Mouse (Mus musculus) megakaryocyte, embryonic 14.5 days (primary cell): ENCODE results near the gene Polr1a. TPM values are rescaled to one million over a fixed set of nuclear protein-coding genes. Genes with fewer than 3 reads are reported as not detected.
"Not testable (repeated sequence)": the region's sequence is repeated elsewhere in the genome, so short reads cannot be mapped to it uniquely, and the experiment has no call there.

Experiments
- H3K27me3 ChIP-seq: replicated peaks from 2 replicates; pipeline ENCODE3; 2012; ENCODE audit warnings: inconsistent platforms
- H3K36me3 ChIP-seq: replicated peaks from 2 replicates; pipeline ENCODE3; 2012; ENCODE audit warnings: low read length, inconsistent platforms, mixed read lengths
- H3K4me1 ChIP-seq: 2 replicates; pipeline ENCODE4 v1.6.1; 2012; ENCODE audit warnings: inconsistent platforms
- H3K4me3 ChIP-seq: replicated peaks from 2 replicates; pipeline ENCODE3; 2012; ENCODE audit warnings: moderate library complexity, mild to moderate bottlenecking, inconsistent platforms
- H3K9me3 ChIP-seq: 2 replicates; pipeline ENCODE4 v1.6.1; 2012; ENCODE audit warnings: inconsistent platforms
- FLI1 ChIP-seq: IDR thresholded peaks from 2 replicates; pipeline ENCODE4 v1.6.1; 2012; ENCODE audit warnings: low read length, inconsistent platforms, mixed read lengths
- GATA1 ChIP-seq: IDR thresholded peaks from 3 replicates; pipeline ENCODE4 v1.6.1; 2012; ENCODE audit warnings: mixed read lengths, low read length, inconsistent platforms, borderline replicate concordance
- polyA plus RNA-seq: library from polyadenylated mRNA; stranded (reverse); fragments of >175 nt; gene quantifications from 2 replicates; pipeline ENCODE4 v1.2.3, GENCODE M21; 2012; ENCODE audit warnings: low replicate concordance; ENCODE audit not compliant: insufficient read depth

The Polr1a gene
- polyA plus RNA-seq, 1 experiment: 4.9 TPM

DNA sequence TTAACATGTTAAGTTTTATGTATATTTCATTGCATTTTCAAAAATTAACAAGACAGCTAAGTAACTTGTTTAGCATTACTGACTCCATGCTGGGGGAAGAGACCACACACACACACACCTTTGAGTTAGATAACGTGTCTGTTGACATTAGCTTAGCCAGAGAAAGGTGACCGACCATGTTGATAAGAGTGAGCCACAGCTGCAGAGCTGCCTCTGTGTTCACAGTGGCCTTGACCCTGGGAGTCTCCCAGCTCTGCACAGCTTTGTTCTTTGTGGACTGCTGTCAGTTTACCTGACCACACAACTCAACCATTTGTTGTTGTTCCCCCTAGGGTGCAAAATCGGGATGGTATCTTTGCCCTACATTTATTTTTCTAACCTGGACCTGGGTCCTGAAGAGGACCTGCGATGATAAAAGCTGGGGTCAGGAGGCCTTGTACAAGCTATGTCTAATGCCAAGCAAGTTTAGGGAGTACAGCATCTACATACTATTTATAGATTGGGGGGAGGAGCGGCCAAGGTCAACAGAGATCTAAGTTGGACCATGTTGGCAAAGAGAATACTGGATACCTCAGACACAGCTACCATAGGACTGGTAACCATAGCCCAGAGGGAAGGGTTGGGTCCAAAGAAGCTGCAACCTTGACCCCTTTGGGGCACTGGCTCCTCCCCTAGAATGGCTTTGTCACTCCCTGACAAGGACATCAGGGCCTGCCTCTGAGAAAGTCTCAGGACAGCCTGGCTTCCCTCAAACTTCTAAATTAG lies 3.0 kb downstream of the Polr1a start:
- Histone ChIP-seq H3K4me3 (no peak overlapping the region), H3K4me1 (peaks cover 33% of the 10 kb centered on the region)

DNA sequence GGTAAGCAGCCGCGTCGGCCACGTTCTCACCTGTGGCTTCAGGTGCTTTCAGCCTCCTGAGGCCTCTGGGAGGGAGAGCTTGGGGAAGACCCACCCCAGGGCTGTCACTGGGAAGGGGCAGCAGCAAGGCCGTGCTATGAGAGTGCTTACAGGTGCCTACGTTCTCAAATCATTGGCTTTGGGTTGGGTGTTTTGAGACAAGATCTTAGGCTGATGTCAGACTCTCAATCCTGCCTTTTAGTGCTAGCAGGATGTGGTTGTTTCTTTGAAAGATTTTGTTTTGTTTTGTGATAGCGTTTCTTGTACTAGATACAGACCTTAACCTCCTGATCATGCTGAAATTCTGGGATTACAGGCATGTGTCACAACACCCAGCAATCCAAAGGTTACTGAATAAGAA lies 11.9 kb downstream of the Polr1a start:
- Histone ChIP-seq H3K4me1 (no peaks in the 10 kb centered on the region), H3K4me3 (no peak overlapping the region), H3K27me3 (peaks cover 14% of the 10 kb centered on the region), H3K36me3 (peaks cover 92% of the 10 kb centered on the region), H3K9me3 (peaks cover 5% of the 10 kb centered on the region; the same call in 1 of the 2 replicates)
- TF ChIP-seq FLI1 (no peak), GATA1 (no peak)

More for the DNA sequence above, 3.0 kb downstream of the Polr1a start:
- Histone ChIP-seq H3K9me3 (no peaks in the 10 kb centered on the region), H3K36me3 (peaks cover 45% of the 10 kb centered on the region), H3K27me3 (no peaks in the 10 kb centered on the region)
- TF ChIP-seq FLI1 (no peak), GATA1 (no peak)

- not testable (repeated sequence) for H3K9me3 ChIP-seq, H3K4me3 ChIP-seq, H3K4me1 ChIP-seq
- H3K36me3 ChIP-seq: peaks cover 86% of the 10 kb centered on the region
- peak; percentile 75 for TF ChIP-seq FLI1
- H3K27me3 ChIP-seq: peaks cover 15% of the 10 kb centered on the region
These were observed 16.4 kb downstream of the Polr1a start for GRCm38 (mm10) chr6:71925233-71925632.

- Histone ChIP-seq H3K9me3 (peaks cover 5% of the 10 kb centered on the region; the same call in 1 of the 2 replicates), H3K4me3 (no peak overlapping the region), H3K4me1 (peaks cover 5% of the 10 kb centered on the region), H3K27me3 (peaks cover 12% of the 10 kb centered on the region), H3K36me3 (peaks cover 86% of the 10 kb centered on the region)
- TF ChIP-seq GATA1 (no peak), FLI1 (no peak)
These were observed 19.1 kb downstream of the Polr1a start for GRCm38 (mm10) chr6:71927911-71928310.

DNA sequence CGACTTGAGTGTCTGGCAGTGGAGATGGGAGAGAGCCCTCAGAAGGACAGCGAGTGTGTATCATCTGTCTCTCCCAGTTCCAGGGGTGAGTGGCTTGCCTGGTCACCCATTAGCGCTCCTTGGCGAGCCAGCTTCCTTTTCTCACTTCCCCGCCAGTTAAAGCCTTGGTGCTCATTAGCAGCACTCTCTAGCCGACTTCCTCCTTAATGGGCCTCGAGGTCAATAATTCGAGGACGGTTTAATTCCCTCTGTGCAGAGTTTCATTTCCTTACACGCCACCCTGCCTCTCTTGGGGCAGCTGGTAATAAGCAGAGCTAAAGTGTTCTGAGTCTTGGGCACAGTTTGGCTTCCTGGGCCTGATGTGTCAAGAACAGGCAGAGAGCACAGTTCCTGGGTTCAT lies 21.2 kb downstream of the Polr1a start:
- H3K9me3 ChIP-seq: peaks cover 4% of the 10 kb centered on the region; the same call in 1 of the 2 replicates
- H3K27me3 ChIP-seq: peaks cover 2% of the 10 kb centered on the region
- no peak overlapping the region for H3K4me3 ChIP-seq
- peaks cover 83% of the 10 kb centered on the region for H3K36me3 ChIP-seq
- H3K4me1 ChIP-seq: peaks cover 21% of the 10 kb centered on the region
- TF ChIP-seq GATA1 (no peak), FLI1 (no peak)

- H3K9me3 ChIP-seq: no peaks in the 10 kb centered on the region
- H3K4me3 ChIP-seq: no peak overlapping the region
- peaks cover 2% of the 10 kb centered on the region for H3K27me3 ChIP-seq
- TF ChIP-seq FLI1 (no peak), GATA1 (no peak)
- peaks cover 89% of the 10 kb centered on the region for H3K36me3 ChIP-seq
- peaks cover 21% of the 10 kb centered on the region for H3K4me1 ChIP-seq
These were observed 22.1 kb downstream of the Polr1a start for GRCm38 (mm10) chr6:71930830-71931437.

GRCm38 (mm10) chr6:71932347-71932746 lies 23.5 kb downstream of the Polr1a start:
- peaks cover 21% of the 10 kb centered on the region for H3K4me1 ChIP-seq
- no peak overlapping the region for H3K4me3 ChIP-seq
- TF ChIP-seq FLI1 (no peak), GATA1 (no peak)
- H3K9me3 ChIP-seq: no peaks in the 10 kb centered on the region
- H3K27me3 ChIP-seq: no peaks in the 10 kb centered on the region
- H3K36me3 ChIP-seq: peaks cover 90% of the 10 kb centered on the region

DNA sequence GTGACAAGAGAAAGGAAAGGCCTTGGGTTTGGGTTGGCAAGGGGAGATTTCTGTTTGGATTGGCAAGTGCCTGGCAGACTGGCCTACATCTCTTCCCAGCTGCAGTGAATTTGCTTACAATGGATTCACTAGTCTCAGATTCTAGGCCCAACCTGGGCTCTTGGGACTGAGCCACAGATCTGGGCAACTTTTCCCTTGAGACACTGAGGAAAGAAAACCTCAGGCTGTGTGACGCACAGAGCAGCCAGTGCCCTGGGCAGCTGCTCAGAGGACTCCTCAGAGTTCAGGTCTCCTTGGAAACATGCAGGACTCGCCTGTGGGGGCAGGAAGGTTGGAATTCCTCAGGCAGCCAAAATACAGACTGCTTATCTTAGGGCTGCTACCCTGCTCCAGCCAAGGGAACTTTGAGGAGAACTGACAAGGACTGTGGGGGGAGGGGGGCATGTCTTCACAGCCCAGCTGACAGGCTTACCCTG lies 25.3 kb downstream of the Polr1a start:
- peaks cover 95% of the 10 kb centered on the region for H3K36me3 ChIP-seq
- H3K9me3 ChIP-seq: no peaks in the 10 kb centered on the region

DNA sequence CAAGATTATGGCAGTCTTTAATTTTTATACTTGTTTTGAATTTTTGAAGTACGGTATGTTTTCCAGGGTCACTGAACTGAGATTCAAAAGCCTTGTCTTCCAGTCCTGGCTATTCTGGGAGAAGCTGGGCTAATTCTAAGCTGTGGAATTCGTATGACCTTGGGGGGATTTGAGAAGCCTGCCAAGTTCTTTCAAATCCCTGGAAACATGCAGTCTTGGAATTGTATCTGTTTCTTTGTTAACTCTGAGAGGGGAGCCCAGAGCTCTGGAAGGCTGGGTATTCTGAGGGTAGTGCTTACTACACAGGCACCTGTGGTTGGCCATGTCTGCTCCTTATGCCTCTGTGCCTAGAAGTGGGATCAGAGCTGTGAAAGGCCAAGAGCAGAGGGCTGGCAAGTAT lies 26.9 kb downstream of the Polr1a start:
- TF ChIP-seq GATA1 (no peak), FLI1 (no peak)
- Histone ChIP-seq H3K27me3 (no peaks in the 10 kb centered on the region), H3K9me3 (no peaks in the 10 kb centered on the region), H3K4me1 (peaks cover 17% of the 10 kb centered on the region), H3K4me3 (no peak overlapping the region), H3K36me3 (peaks cover 90% of the 10 kb centered on the region)

More for the DNA sequence above, 25.3 kb downstream of the Polr1a start:
- Histone ChIP-seq H3K27me3 (no peaks in the 10 kb centered on the region), H3K4me3 (no peak overlapping the region), H3K4me1 (peaks cover 21% of the 10 kb centered on the region)
- TF ChIP-seq FLI1 (no peak), GATA1 (no peak)

- Histone ChIP-seq H3K4me1 (peaks cover 6% of the 10 kb centered on the region), H3K36me3 (peaks cover 75% of the 10 kb centered on the region)
- no peak for TF ChIP-seq FLI1
- no peak for TF ChIP-seq GATA1
These were observed 32.1 kb downstream of the Polr1a start for GRCm38 (mm10) chr6:71940912-71941311.

More at GRCm38 (mm10) chr6:71940912-71941311, 32.1 kb downstream of the Polr1a start:
- no peak overlapping the region for H3K4me3 ChIP-seq
- no peaks in the 10 kb centered on the region for H3K27me3 ChIP-seq
- 0 out of 2 replicates have a peak, but pooled peaks cover under 1% of the 10 kb centered on the region for H3K9me3 ChIP-seq
